Mouse (Mus musculus): Measurements from ENCODE around the gene Hoxd9. TPM values are rescaled to one million over a fixed set of nuclear protein-coding genes. Genes with fewer than 3 reads are reported as not detected.

The Hoxd9 gene
- 2.1 and 3.5 TPM in 2 replicates for polyA plus RNA-seq (2011; ENCODE audit: insufficient read length, low read depth, missing spikeins)

DNA sequence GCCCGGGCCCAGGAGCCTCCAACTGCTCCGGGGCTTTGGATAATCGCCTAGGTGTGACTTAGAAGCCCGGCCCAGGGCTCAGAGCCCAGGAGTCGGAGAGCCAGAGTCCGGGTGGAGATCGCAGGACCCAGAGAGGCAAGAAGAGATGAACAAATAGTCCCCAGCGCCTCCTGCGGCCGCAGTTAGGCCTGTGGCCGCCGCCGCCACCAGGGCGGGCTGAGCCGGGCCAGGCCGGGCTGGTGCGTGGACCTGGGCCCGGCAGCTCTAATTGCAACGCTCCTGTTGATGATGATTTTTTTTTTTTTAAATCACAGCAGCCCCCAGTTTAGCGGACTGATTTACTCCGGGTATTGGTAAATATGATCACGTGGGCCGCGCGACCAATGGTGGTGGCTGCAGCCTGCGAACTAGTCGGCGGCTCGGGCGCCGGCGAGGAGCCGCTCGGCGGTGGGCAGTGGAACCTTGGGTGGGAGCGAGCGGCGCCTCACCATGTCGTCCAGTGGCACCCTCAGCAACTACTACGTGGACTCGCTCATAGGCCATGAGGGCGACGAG lies at the start of gene Hoxd9:
Gene Hoxd9, plus strand, starts transcription at position 161 of the 555 bp plus-strand sequence.
- TF ChIP-seq CTCF (IDR thresholded peaks at IDR 0.05; ENCODE audit: borderline replicate concordance, insufficient read depth, low read length): no peak
- TF ChIP-seq POLR2A (IDR thresholded peaks at IDR 0.05; ENCODE audit: low read depth, low read length): peak; percentile 42; the same call in 1 of the 2 replicates
- peak within 1 kb of the TSS; percentile 32 for H3K4me3 ChIP-seq (ENCODE audit: insufficient read depth, low read length)
- no peak within 1 kb of the TSS for H3K27ac ChIP-seq (ENCODE audit: insufficient read depth, low read length)
- no peaks in the 10 kb centered on the region for H3K4me1 ChIP-seq (ENCODE audit: control insufficient read depth, insufficient read depth, low read length)

GRCm38 (mm10) chr2:74652996-74653340 lies 44.6 kb upstream of the Hoxd9 start:
- H3K27ac ChIP-seq (ENCODE audit: insufficient read depth, low read length): no peak overlapping the region
- H3K4me1 ChIP-seq (ENCODE audit: control insufficient read depth, insufficient read depth, low read length): no peaks in the 10 kb centered on the region; the same call in 1 of the 2 replicates
- TF ChIP-seq POLR2A (IDR thresholded peaks at IDR 0.05; ENCODE audit: low read depth, low read length): no peak
- no peak for TF ChIP-seq CTCF (IDR thresholded peaks at IDR 0.05; ENCODE audit: borderline replicate concordance, insufficient read depth, low read length)
- no peak overlapping the region for H3K4me3 ChIP-seq (ENCODE audit: insufficient read depth, low read length)

- Histone ChIP-seq H3K27ac (ENCODE audit: insufficient read depth, low read length) (no peak overlapping the region), H3K4me3 (ENCODE audit: insufficient read depth, low read length) (no peak overlapping the region), H3K4me1 (ENCODE audit: control insufficient read depth, insufficient read depth, low read length) (no peaks in the 10 kb centered on the region; the same call in 1 of the 2 replicates)
- TF ChIP-seq CTCF (IDR thresholded peaks at IDR 0.05; ENCODE audit: borderline replicate concordance, insufficient read depth, low read length) (no peak), POLR2A (IDR thresholded peaks at IDR 0.05; ENCODE audit: low read depth, low read length) (no peak)
These were observed 43.6 kb upstream of the Hoxd9 start for GRCm38 (mm10) chr2:74653781-74654535.

- TF ChIP-seq CTCF (IDR thresholded peaks at IDR 0.05; ENCODE audit: borderline replicate concordance, insufficient read depth, low read length) (no peak), POLR2A (IDR thresholded peaks at IDR 0.05; ENCODE audit: low read depth, low read length) (no peak)
- Histone ChIP-seq H3K27ac (ENCODE audit: insufficient read depth, low read length) (no peak overlapping the region), H3K4me3 (ENCODE audit: insufficient read depth, low read length) (no peak overlapping the region)
These were observed 42.6 kb upstream of the Hoxd9 start for GRCm38 (mm10) chr2:74654743-74655419.

DNA sequence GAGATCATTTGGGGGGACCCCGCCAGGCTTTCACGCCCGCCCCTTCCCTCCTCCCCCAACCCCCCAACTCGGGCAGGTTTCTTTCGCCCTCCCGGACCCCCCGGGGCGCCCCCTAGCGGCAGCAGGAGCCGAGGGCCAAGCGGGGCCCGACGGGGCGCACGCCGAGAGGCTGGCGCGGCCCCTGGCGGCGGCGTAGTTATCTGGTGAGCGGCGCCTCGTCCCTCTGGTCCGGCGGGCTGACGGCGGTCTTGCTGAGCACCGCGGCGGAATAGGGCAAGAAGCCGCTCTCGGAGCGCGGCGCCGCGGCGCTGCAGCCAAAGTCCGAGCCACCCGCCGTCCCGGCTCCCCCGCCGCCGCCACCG lies 42.1 kb upstream of the Hoxd9 start:
- H3K27ac ChIP-seq (ENCODE audit: insufficient read depth, low read length): no peak overlapping the region

More at GRCm38 (mm10) chr2:74654743-74655419, 42.6 kb upstream of the Hoxd9 start:
- H3K4me1 ChIP-seq (ENCODE audit: control insufficient read depth, insufficient read depth, low read length): no peaks in the 10 kb centered on the region; the same call in 1 of the 2 replicates

GRCm38 (mm10) chr2:74655821-74656631 lies 41.5 kb upstream of the Hoxd9 start:
- peak overlapping the region; percentile 21; the same call in 1 of the 2 replicates for H3K4me3 ChIP-seq (ENCODE audit: insufficient read depth, low read length)
- no peak overlapping the region for H3K27ac ChIP-seq (ENCODE audit: insufficient read depth, low read length)
- no peaks in the 10 kb centered on the region; the same call in 1 of the 2 replicates for H3K4me1 ChIP-seq (ENCODE audit: control insufficient read depth, insufficient read depth, low read length)
- TF ChIP-seq POLR2A (IDR thresholded peaks at IDR 0.05; ENCODE audit: low read depth, low read length): no peak
- no peak for TF ChIP-seq CTCF (IDR thresholded peaks at IDR 0.05; ENCODE audit: borderline replicate concordance, insufficient read depth, low read length)

More for the DNA sequence above, 42.1 kb upstream of the Hoxd9 start:
- Histone ChIP-seq H3K4me1 (ENCODE audit: control insufficient read depth, insufficient read depth, low read length) (no peaks in the 10 kb centered on the region; the same call in 1 of the 2 replicates), H3K4me3 (ENCODE audit: insufficient read depth, low read length) (no peak overlapping the region)
- TF ChIP-seq POLR2A (IDR thresholded peaks at IDR 0.05; ENCODE audit: low read depth, low read length): no peak

DNA sequence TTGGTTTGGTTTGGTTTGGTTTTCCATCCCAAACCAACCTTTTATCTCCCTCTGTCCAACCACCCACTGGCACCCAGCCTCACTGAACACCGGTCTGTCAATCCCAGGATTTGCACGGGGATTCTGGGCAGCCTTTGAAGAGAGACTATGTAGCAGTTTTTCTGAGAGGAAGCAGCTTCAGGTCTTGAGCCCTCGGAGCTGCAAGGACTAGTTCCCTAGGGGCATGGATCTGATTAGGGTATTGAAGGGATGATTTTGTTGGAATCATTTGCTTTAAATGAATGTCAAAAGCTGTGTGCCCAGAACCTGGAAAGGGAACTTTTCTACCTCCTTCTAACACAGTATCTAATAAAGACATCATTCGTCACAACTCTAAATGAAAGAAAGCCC lies 40.9 kb upstream of the Hoxd9 start:
- TF ChIP-seq CTCF (IDR thresholded peaks at IDR 0.05; ENCODE audit: borderline replicate concordance, insufficient read depth, low read length): no peak
- TF ChIP-seq POLR2A (IDR thresholded peaks at IDR 0.05; ENCODE audit: low read depth, low read length): no peak
- Histone ChIP-seq H3K27ac (ENCODE audit: insufficient read depth, low read length) (no peak overlapping the region), H3K4me3 (ENCODE audit: insufficient read depth, low read length) (no peak overlapping the region), H3K4me1 (ENCODE audit: control insufficient read depth, insufficient read depth, low read length) (no peaks in the 10 kb centered on the region; the same call in 1 of the 2 replicates)

DNA sequence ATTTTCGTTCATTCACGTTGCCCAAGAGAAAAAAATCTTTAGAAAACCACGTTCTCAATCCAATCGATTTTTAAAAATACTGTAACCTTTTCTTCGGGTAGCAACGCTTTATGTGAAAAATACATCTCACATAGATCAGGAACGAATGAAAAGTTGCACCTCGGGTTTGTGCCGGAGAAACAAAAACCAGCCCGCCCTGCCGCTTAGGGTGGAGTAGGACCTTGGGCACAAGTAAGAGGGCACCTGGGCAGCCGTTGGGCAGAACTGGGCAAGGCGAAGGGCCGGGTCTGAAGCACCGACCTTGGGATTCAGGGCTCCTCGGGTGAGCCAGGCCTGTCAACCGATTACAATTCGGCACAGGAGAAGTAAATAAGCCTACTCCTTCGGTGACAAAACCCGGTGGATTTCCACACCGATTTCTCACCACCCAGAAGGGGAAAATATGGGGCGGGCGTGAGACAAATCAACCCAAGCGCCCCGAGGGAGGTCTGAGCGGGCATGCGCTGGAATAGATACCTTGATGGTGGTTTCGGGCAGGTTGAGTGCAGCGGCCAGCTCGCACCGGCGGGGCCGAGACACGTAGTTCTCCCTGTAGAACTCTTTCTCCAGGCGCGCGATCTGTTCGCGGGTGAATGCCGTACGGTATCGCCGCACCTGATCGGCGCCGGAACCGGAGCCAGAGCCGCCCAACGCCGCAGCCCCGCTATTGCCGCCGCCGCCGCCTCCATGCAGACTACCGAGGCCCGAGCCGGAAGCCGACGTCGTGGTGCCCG lies 40.1 kb upstream of the Hoxd9 start:
- 0 out of 2 replicates have a peak overlapping the region, but pooled peaks have one; percentile 3 for H3K4me3 ChIP-seq (ENCODE audit: insufficient read depth, low read length)
- H3K27ac ChIP-seq (ENCODE audit: insufficient read depth, low read length): no peak overlapping the region
- no peaks in the 10 kb centered on the region; the same call in 1 of the 2 replicates for H3K4me1 ChIP-seq (ENCODE audit: control insufficient read depth, insufficient read depth, low read length)
- TF ChIP-seq CTCF (IDR thresholded peaks at IDR 0.05; ENCODE audit: borderline replicate concordance, insufficient read depth, low read length): no peak
- no peak for TF ChIP-seq POLR2A (IDR thresholded peaks at IDR 0.05; ENCODE audit: low read depth, low read length)

Measured in embryonic fibroblast, embryonic 13.5 days (primary cell).